ENCODE assay signal across 24 mouse cellular contexts in the genomic region with DNA sequence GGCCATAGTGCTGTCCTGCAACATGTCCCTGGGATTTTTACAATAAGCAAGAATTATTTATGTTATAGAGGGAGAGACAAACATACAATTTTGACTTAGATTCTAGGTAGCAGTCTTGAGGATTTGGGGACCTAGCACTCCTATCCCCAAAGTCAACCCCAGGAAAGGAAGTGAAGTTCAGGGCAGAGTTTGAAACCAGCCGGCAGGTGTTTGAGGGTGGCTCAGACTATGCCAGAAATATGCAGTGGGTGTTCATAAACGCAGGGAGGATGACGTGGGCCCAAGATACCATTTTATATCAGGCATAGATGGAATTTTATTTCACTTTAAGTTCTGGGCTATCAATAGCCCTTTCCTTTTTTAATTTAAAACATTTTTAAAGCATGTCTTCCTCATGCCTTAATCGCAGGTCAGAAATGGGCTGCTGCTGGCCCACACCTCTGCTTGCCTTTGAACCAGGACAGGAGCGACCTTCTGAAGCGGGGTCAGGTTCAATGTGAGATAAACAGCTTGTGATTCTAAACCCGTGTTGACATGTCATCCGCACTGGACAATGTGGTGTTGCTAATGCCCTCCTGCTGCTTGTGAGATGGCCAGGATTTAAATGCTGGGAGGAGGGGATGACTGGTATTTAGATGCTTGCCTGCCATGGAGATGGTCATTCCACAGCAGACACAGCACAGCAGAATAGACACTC.
A peak's percentile ranks its signal among the peaks of the same experiment; 100 is the strongest.
DNase-seq lines count a peak whose midpoint lies in the region; ATAC-seq and TF ChIP-seq lines count a peak whose summit lies in the region.
"Had no signal": no experiment of that assay in that cellular context is flagged by ENCODE, and none has a peak within 500 bp of the region (broad histone marks: within the 10 kb centered on the region; RNA-seq: fewer than 3 reads in every experiment).

No protein-coding gene starts in this region.

- H3K9me3 ChIP-seq in heart, embryonic 14.5 days (ENCODE audit: control insufficient read depth, low read length): no peaks in the 10 kb centered on the region
- H3K9me3 ChIP-seq in heart, postnatal 0 days (replicated peaks; ENCODE audit: control insufficient read depth, low read length): no peaks in the 10 kb centered on the region
- H3K9me3 ChIP-seq: midbrain, embryonic 10.5 days; midbrain, embryonic 15.5 days had no signal

- H3K79me2 ChIP-seq in heart, adult 2 months (replicated peaks; ENCODE audit: control insufficient read depth, insufficient read depth, low read length): no peaks in the 10 kb centered on the region; the same call in 1 of the 2 replicates

- no peak for TF ChIP-seq CTCF in heart, adult 2 months (IDR thresholded peaks at IDR 0.05)
- no peak for TF ChIP-seq CTCF in heart, postnatal 0 days (IDR thresholded peaks at IDR 0.05; ENCODE audit: low read depth)

- 57% methylated on average over 8 of the region's 8 CpGs for WGBS in heart, adult 2 months
- WGBS in heart, embryonic 14.5 days: 28% methylated on average over 8 of the region's 8 CpGs
- 33% methylated on average over 8 of the region's 8 CpGs for WGBS in heart, postnatal 0 days

- intact Hi-C loops in heart, adult 2 months (cut with DNase I): loop anchor here (5.0 kb wide), 1 partner anchor 87 kb away; no protein-coding TSS in a partner anchor
- intact Hi-C loops in heart, postnatal 14 days (cut with DNase I): no loop called here

- no peak for TF ChIP-seq POLR2A in heart, adult 2 months (IDR thresholded peaks at IDR 0.05; ENCODE audit: insufficient read depth, low read depth, low read length)

- H3K4me3 ChIP-seq in heart, adult 2 months: no peak overlapping the region
- H3K4me3 ChIP-seq in heart, embryonic 14.5 days (ENCODE audit: control insufficient read depth in 1 of 2, insufficient read depth in 1 of 2, low read depth in 1 of 2, low read length in 2 of 2): no peak overlapping the region
- H3K4me3 ChIP-seq in heart, postnatal 0 days (ENCODE audit: low read depth, low read length): no peak overlapping the region
- H3K4me3 ChIP-seq: midbrain, embryonic 10.5 days; midbrain, embryonic 15.5 days had no signal

- no peak for DNase-seq in heart, adult 2 months
- DNase-seq in heart, adult 8-10 months (ENCODE audit: low spot score): no peak
- DNase-seq in heart, postnatal 14 days: no peak
- peak; percentile 43 for DNase-seq in Muller cell, postnatal 12 days (ENCODE audit: inconsistent ontology term)
- no peak for DNase-seq in heart, postnatal 0 days (ENCODE audit: low spot score)
- DNase-seq in B cell, adult 2 months: no peak
- DNase-seq in right cerebral cortex, postnatal 36 days (ENCODE audit: low spot score in 2 of 2): no peak
- DNase-seq: adrenal gland, adult 8-10 months; cerebellum, adult 2 months; cerebellum, postnatal 25 days; kidney, adult 8-10 months; layer of hippocampus, adult 9-11 months; liver; lung, adult 2 months; lung, postnatal 14 days; thymus, postnatal 4 days had no signal

- no peak for ATAC-seq in heart, embryonic 14.5 days (ENCODE audit: insufficient number of reproducible peaks, insufficient read depth, low FRiP score, low read depth)
- peak; percentile 25; the same call in 1 of the 2 replicates for ATAC-seq in heart, postnatal 0 days (ENCODE audit: insufficient read depth, low read depth)
- ATAC-seq: forebrain, embryonic 14.5 days; intestine, embryonic 16.5 days; midbrain, embryonic 15.5 days had no signal

- peaks cover 2% of the 10 kb centered on the region for H3K4me1 ChIP-seq in heart, adult 2 months (ENCODE audit: control insufficient read depth, insufficient read depth, low read length)
- peaks cover 8 to 40% of the 10 kb centered on the region in 2 experiments for H3K4me1 ChIP-seq in heart, embryonic 14.5 days (ENCODE audit: control insufficient read depth in 2 of 2, insufficient read depth in 2 of 2, low read length in 2 of 2)
- peaks cover 32% of the 10 kb centered on the region for H3K4me1 ChIP-seq in heart, postnatal 0 days (ENCODE audit: control insufficient read depth, insufficient read depth)
- H3K4me1 ChIP-seq: midbrain, embryonic 15.5 days had no signal

- H3K27ac ChIP-seq in heart, adult 2 months: peak overlapping the region; percentile 62
- peak overlapping the region; percentile 33 to 64 for H3K27ac ChIP-seq in heart, embryonic 14.5 days (replicated peaks in 1 of 2; ENCODE audit: control insufficient read depth in 1 of 2, insufficient read depth in 1 of 2, low read depth in 2 of 2, low read length in 2 of 2)
- peak overlapping the region; percentile 81 for H3K27ac ChIP-seq in heart, postnatal 0 days (ENCODE audit: low read depth)
- H3K27ac ChIP-seq: kidney, postnatal 0 days; liver, embryonic 14.5 days; midbrain, embryonic 10.5 days; midbrain, embryonic 15.5 days had no signal

- peak; percentile 65; the same call in 1 of the 2 replicates for TF ChIP-seq EP300 in heart, adult 2 months (IDR thresholded peaks at IDR 0.05; ENCODE audit: insufficient read depth, low read depth, low read length)
- TF ChIP-seq EP300 in heart, postnatal 0 days (IDR thresholded peaks at IDR 0.05; ENCODE audit: low read depth): 0 out of 2 replicates have a peak, but pooled peaks have one; percentile 17

- H3K27me3 ChIP-seq in heart, adult 2 months (ENCODE audit: control insufficient read depth, insufficient read depth, low read length): no peaks in the 10 kb centered on the region
- H3K27me3 ChIP-seq in heart, embryonic 14.5 days (ENCODE audit: control insufficient read depth, insufficient read depth, low read length): no peaks in the 10 kb centered on the region
- no peaks in the 10 kb centered on the region for H3K27me3 ChIP-seq in heart, postnatal 0 days (ENCODE audit: control insufficient read depth, insufficient read depth, low read length)
- H3K27me3 ChIP-seq: CH12.LX; midbrain, embryonic 15.5 days had no signal

- H3K9ac ChIP-seq in heart, adult 2 months (ENCODE audit: low read depth, low read length): no peak overlapping the region
- peak overlapping the region; percentile 17; the same call in 1 of the 2 replicates for H3K9ac ChIP-seq in heart, embryonic 14.5 days (ENCODE audit: low read length)
- no peak overlapping the region for H3K9ac ChIP-seq in heart, postnatal 0 days (replicated peaks; ENCODE audit: low read depth, low read length)
- H3K9ac ChIP-seq: liver, embryonic 14.5 days; midbrain, embryonic 15.5 days had no signal

- H3K36me3 ChIP-seq in heart, adult 2 months (ENCODE audit: control insufficient read depth, insufficient read depth, low read length): peaks cover 5% of the 10 kb centered on the region; the same call in 1 of the 2 replicates
- no peaks in the 10 kb centered on the region for H3K36me3 ChIP-seq in heart, embryonic 14.5 days (ENCODE audit: control insufficient read depth, insufficient read depth, low read length)
- H3K36me3 ChIP-seq in heart, postnatal 0 days (replicated peaks; ENCODE audit: control insufficient read depth, insufficient read depth, low read length): no peaks in the 10 kb centered on the region
- H3K36me3 ChIP-seq: midbrain, embryonic 10.5 days; midbrain, embryonic 15.5 days had no signal

- no peak overlapping the region for H3K4me2 ChIP-seq in heart, embryonic 14.5 days (ENCODE audit: low read length)
- H3K4me2 ChIP-seq in heart, postnatal 0 days (ENCODE audit: low read depth, low read length): no peak overlapping the region
- H3K4me2 ChIP-seq: midbrain, embryonic 15.5 days had no signal
